Mouse (Mus musculus): ENCODE measurements around the gene Prpf8. TPM values are rescaled to one million over a fixed set of nuclear protein-coding genes. Genes with fewer than 3 reads are reported as not detected.
A peak's percentile ranks its signal among the peaks of the same experiment; 100 is the strongest.

The Prpf8 gene
- polyA plus RNA-seq, 1 experiment: 35.4 TPM

GRCm38 (mm10) chr11:75460844-75461742, 25.5 kb upstream of the Prpf8 start, which contains the start of gene Tlcd2:
TSS of gene Tlcd2 (plus strand) at chr11:75461715.
- TF ChIP-seq CTCF (IDR thresholded peaks at IDR 0.05; ENCODE audit: control insufficient read depth, insufficient read depth, low read length) (no peak), POLR2A (IDR thresholded peaks at IDR 0.05; ENCODE audit: borderline replicate concordance, control insufficient read depth, low read depth, low read length) (peak; percentile 99)
- Histone ChIP-seq H3K4me3 (replicated peaks; ENCODE audit: control insufficient read depth, low read depth, low read length) (peak within 1 kb of the TSS; percentile 75), H3K4me1 (ENCODE audit: control insufficient read depth, insufficient read depth, low read length) (peaks cover 7% of the 10 kb centered on the region; the same call in 1 of the 2 replicates), H3K27ac (ENCODE audit: control insufficient read depth, insufficient read depth, low read depth, low read length, poor library complexity) (peak within 1 kb of the TSS; percentile 92)
- under 1% methylated on average over 46 of the region's 46 CpGs for WGBS

DNA sequence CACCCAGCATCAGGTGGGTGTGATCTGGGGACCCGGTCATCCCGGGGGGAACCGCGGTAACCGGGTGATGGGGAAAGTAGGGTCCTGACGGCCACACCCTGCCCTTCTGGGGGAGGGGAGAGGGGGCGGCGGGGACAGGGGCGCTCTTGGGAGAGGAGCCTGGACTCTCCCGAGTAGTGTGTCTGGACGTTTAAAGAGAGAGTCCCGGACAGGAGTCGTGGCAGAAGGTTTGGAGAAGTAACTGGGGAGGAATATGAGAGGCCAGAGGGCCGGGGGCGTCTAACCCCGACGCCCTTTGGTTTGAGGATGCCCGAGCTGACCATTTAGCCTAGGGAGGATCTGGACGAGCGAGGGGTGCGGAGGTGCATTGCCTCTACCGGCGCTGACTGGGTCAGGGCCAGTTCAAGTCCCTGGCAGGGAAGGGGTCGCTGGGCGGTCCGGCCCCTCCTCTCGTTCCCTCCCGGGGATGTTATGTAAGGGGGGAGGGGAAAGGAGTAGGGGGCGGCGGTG, 24.8 kb upstream of the Prpf8 start:
- peaks cover 6% of the 10 kb centered on the region; the same call in 1 of the 2 replicates for H3K4me1 ChIP-seq (ENCODE audit: control insufficient read depth, insufficient read depth, low read length)
- under 1% methylated on average over 30 of the region's 30 CpGs for WGBS
- peak overlapping the region; percentile 74 for H3K27ac ChIP-seq (ENCODE audit: control insufficient read depth, insufficient read depth, low read depth, low read length, poor library complexity)
- H3K4me3 ChIP-seq (replicated peaks; ENCODE audit: control insufficient read depth, low read depth, low read length): peak overlapping the region; percentile 75
- TF ChIP-seq POLR2A (IDR thresholded peaks at IDR 0.05; ENCODE audit: borderline replicate concordance, control insufficient read depth, low read depth, low read length) (no peak), CTCF (IDR thresholded peaks at IDR 0.05; ENCODE audit: control insufficient read depth, insufficient read depth, low read length) (no peak)

DNA sequence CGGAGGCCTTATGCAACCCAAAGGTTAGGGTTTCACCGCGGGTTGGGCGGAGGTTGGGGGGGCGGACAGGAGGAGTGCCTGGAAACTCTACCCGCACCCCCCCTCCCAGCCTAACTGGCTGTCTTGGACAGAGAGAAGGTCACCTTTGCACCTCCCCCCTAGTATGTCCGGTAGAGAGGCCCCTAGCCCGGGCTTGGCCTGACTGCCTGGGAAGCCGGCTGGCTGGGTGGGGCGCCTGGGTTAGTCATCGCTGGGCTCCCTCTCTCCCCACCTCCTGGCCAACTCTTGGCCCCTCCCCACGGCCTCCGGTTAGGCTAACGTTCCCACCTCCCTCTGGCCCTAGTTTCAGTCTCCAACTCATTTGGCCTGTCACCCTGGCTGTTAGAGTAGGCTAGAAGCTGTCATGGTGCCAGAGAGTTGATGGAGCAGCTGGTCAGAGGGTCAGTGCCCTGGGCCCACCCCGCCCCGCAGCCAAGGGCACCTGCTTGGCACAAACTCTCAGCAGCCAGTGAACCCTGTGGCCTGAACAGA, 24.3 kb upstream of the Prpf8 start:
- Histone ChIP-seq H3K4me3 (replicated peaks; ENCODE audit: control insufficient read depth, low read depth, low read length) (peak overlapping the region; percentile 75), H3K4me1 (ENCODE audit: control insufficient read depth, insufficient read depth, low read length) (peaks cover 5% of the 10 kb centered on the region; the same call in 1 of the 2 replicates), H3K27ac (ENCODE audit: control insufficient read depth, insufficient read depth, low read depth, low read length, poor library complexity) (peak overlapping the region; percentile 74)
- TF ChIP-seq CTCF (IDR thresholded peaks at IDR 0.05; ENCODE audit: control insufficient read depth, insufficient read depth, low read length) (no peak), POLR2A (IDR thresholded peaks at IDR 0.05; ENCODE audit: borderline replicate concordance, control insufficient read depth, low read depth, low read length) (no peak)
- 9% methylated on average over 16 of the region's 16 CpGs for WGBS

- H3K4me3 ChIP-seq (replicated peaks; ENCODE audit: control insufficient read depth, low read depth, low read length): peak overlapping the region; percentile 46
- 16% methylated on average over 9 of the region's 9 CpGs for WGBS
- peaks cover 5% of the 10 kb centered on the region; the same call in 1 of the 2 replicates for H3K4me1 ChIP-seq (ENCODE audit: control insufficient read depth, insufficient read depth, low read length)
- peak overlapping the region; percentile 74 for H3K27ac ChIP-seq (ENCODE audit: control insufficient read depth, insufficient read depth, low read depth, low read length, poor library complexity)
- TF ChIP-seq POLR2A (IDR thresholded peaks at IDR 0.05; ENCODE audit: borderline replicate concordance, control insufficient read depth, low read depth, low read length): no peak
These were observed 23.7 kb upstream of the Prpf8 start for GRCm38 (mm10) chr11:75462865-75463336.

- Histone ChIP-seq H3K4me3 (replicated peaks; ENCODE audit: control insufficient read depth, low read depth, low read length) (no peak overlapping the region), H3K4me1 (ENCODE audit: control insufficient read depth, insufficient read depth, low read length) (peaks cover 3% of the 10 kb centered on the region; the same call in 1 of the 2 replicates), H3K27ac (ENCODE audit: control insufficient read depth, insufficient read depth, low read depth, low read length, poor library complexity) (no peak overlapping the region)
- WGBS: 84% methylated on average over 4 of the region's 4 CpGs
- TF ChIP-seq CTCF (IDR thresholded peaks at IDR 0.05; ENCODE audit: control insufficient read depth, insufficient read depth, low read length): no peak
- TF ChIP-seq POLR2A (IDR thresholded peaks at IDR 0.05; ENCODE audit: borderline replicate concordance, control insufficient read depth, low read depth, low read length): no peak
These were observed 23.0 kb upstream of the Prpf8 start for GRCm38 (mm10) chr11:75463624-75464023.

GRCm38 (mm10) chr11:75464417-75464816, 22.2 kb upstream of the Prpf8 start:
- no peak overlapping the region for H3K27ac ChIP-seq (ENCODE audit: control insufficient read depth, insufficient read depth, low read depth, low read length, poor library complexity)
- TF ChIP-seq CTCF (IDR thresholded peaks at IDR 0.05; ENCODE audit: control insufficient read depth, insufficient read depth, low read length) (no peak), POLR2A (IDR thresholded peaks at IDR 0.05; ENCODE audit: borderline replicate concordance, control insufficient read depth, low read depth, low read length) (no peak)
- 90% methylated on average over 6 of the region's 6 CpGs for whole genome bisulfite sequencing
- H3K4me1 ChIP-seq (ENCODE audit: control insufficient read depth, insufficient read depth, low read length): no peaks in the 10 kb centered on the region; the same call in 1 of the 2 replicates
- H3K4me3 ChIP-seq (replicated peaks; ENCODE audit: control insufficient read depth, low read depth, low read length): no peak overlapping the region

DNA sequence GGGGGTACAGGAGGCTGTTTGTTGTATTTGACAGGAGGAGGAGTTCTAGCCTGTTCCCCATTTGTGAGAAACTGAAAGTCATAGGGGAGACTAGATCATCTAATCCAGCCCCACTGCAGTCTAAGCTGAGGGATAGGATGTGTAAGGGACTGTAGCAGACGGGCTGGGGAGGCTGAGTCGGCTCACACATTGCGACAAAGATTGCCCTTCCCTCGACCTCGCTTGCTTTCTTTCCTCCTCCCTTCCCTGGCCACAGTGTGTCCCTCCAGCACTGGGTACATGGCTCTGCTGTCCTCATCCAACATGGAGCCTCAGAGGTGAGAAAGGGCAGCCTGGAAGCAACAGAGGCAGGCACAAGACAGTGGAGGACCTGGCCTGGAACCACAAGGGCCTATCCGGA, 21.6 kb upstream of the Prpf8 start:
- 80% methylated on average over 6 of the region's 6 CpGs for WGBS
- H3K4me3 ChIP-seq (replicated peaks; ENCODE audit: control insufficient read depth, low read depth, low read length): no peak overlapping the region
- H3K4me1 ChIP-seq (ENCODE audit: control insufficient read depth, insufficient read depth, low read length): no peaks in the 10 kb centered on the region; the same call in 1 of the 2 replicates
- no peak for TF ChIP-seq POLR2A (IDR thresholded peaks at IDR 0.05; ENCODE audit: borderline replicate concordance, control insufficient read depth, low read depth, low read length)
- no peak for TF ChIP-seq CTCF (IDR thresholded peaks at IDR 0.05; ENCODE audit: control insufficient read depth, insufficient read depth, low read length)
- H3K27ac ChIP-seq (ENCODE audit: control insufficient read depth, insufficient read depth, low read depth, low read length, poor library complexity): no peak overlapping the region
